Mouse (Mus musculus) ES-Bruce4 (cell line): ENCODE measurements around the gene Iqcf1. TPM values are rescaled to one million over a fixed set of nuclear protein-coding genes. Genes with fewer than 3 reads are reported as not detected.
A peak's percentile ranks its signal among the peaks of the same experiment; 100 is the strongest.

Source experiments
- H3K27ac ChIP-seq: 2 replicates; pipeline ENCODE4 v1.5.1; 2012; ENCODE audit warnings: low read length, inconsistent platforms; ENCODE audit not compliant: insufficient read depth
- H3K27me3 ChIP-seq: 2 replicates; pipeline ENCODE4 v1.6.1; 2012; ENCODE audit warnings: mild to moderate bottlenecking, low read length, inconsistent platforms; ENCODE audit not compliant: control insufficient read depth, poor library complexity, insufficient read depth, severe bottlenecking
- H3K36me3 ChIP-seq: 2 replicates; pipeline ENCODE4 v1.6.1; 2012; ENCODE audit warnings: inconsistent platforms, mild to moderate bottlenecking, low read length, moderate library complexity; ENCODE audit not compliant: control insufficient read depth, poor library complexity, insufficient read depth, severe bottlenecking
- H3K4me1 ChIP-seq: one replicate; pipeline ENCODE4 v1.8.1; 2011; ENCODE audit warnings: low read length; ENCODE audit not compliant: control insufficient read depth, insufficient read depth
- H3K4me3 ChIP-seq: 2 replicates; pipeline ENCODE4 v1.5.1; 2011; ENCODE audit warnings: low read depth, mild to moderate bottlenecking, low read length
- H3K9ac ChIP-seq: 2 replicates; pipeline ENCODE4 v1.6.1; 2012; ENCODE audit warnings: low read depth, mild to moderate bottlenecking, inconsistent platforms; ENCODE audit not compliant: poor library complexity, severe bottlenecking
- H3K9me3 ChIP-seq: replicated peaks from 2 replicates; pipeline ENCODE4 v1.6.1; 2012; ENCODE audit warnings: mild to moderate bottlenecking, low read length, inconsistent platforms; ENCODE audit not compliant: control insufficient read depth, poor library complexity, insufficient read depth, severe bottlenecking
- CTCF ChIP-seq: IDR thresholded peaks from one replicate; pipeline ENCODE4 v1.8.1; 2011; ENCODE audit warnings: low read depth, low read length
- EP300 ChIP-seq: IDR thresholded peaks from 2 replicates; pipeline ENCODE4 v1.6.1; 2011; ENCODE audit warnings: low read depth, low read length; ENCODE audit not compliant: insufficient read depth
- POLR2A ChIP-seq: IDR thresholded peaks from one replicate; pipeline ENCODE4 v1.8.1; 2011; ENCODE audit warnings: low read length; ENCODE audit not compliant: insufficient read depth
- polyA plus RNA-seq: library from polyadenylated mRNA; stranded (reverse); fragments of >200 nt; gene quantifications from 2 replicates; pipeline ENCODE4 v1.2.4, GENCODE M21; 2011; ENCODE audit warnings: low read depth; ENCODE audit not compliant: missing spikeins, insufficient read depth, insufficient read length

Gene Iqcf1
- polyA plus RNA-seq, 1 experiment: not detected

DNA sequence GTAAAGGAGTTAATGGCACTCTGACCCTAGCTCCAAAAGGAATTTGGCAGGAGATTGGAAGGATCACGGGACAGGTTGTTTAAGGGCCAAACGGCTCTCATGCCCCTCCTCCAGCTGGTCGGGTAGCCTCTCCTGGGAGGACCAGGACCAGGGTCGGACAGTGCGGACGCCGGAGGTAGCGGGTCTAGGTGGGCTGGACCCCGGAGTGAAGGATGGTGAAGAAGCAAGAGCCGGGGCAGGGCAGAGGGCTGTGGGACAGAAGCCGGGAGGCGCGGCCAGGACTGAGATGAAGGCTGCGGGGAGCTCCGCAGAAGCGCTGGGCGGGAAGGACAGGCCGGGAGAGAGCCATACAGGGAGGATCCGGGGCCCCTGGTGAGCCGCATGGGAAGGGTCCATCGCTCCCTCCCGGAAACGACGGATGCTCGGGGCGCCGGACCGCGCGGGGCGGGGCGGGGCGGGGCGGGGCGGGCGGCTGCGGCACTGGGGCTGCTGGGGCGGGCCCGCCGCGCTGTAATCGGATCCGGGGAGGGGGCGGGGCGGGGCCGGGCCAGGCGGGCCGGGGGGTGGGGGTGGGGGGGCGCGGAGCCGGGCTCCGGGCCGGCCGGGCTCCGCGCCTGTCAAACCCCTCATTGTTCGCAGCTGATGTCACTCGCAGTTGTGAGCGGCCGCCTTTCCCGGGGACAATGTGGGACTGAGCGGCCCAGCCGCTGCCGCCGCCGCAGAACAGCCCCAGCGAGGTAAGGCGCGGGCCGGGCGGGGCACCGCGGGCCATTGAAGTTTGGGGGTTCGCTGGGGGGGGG is 46.3 kb upstream of the Iqcf1 start, which contains the start of gene Pcbp4:
TSS of gene Pcbp4 (plus strand) at position 21 of the 800 bp plus-strand sequence.
- no peaks in the 10 kb centered on the region for H3K27me3 ChIP-seq
- H3K27ac ChIP-seq: peak within 1 kb of the TSS; percentile 90
- no peaks in the 10 kb centered on the region for H3K36me3 ChIP-seq
- peak within 1 kb of the TSS; percentile 65 for H3K4me3 ChIP-seq
- no peak for TF ChIP-seq CTCF
- no peak for TF ChIP-seq POLR2A
- TF ChIP-seq EP300: no peak
- no peaks in the 10 kb centered on the region for H3K9me3 ChIP-seq
- peaks cover 15% of the 10 kb centered on the region for H3K4me1 ChIP-seq
- peak within 1 kb of the TSS; percentile 82 for H3K9ac ChIP-seq

DNA sequence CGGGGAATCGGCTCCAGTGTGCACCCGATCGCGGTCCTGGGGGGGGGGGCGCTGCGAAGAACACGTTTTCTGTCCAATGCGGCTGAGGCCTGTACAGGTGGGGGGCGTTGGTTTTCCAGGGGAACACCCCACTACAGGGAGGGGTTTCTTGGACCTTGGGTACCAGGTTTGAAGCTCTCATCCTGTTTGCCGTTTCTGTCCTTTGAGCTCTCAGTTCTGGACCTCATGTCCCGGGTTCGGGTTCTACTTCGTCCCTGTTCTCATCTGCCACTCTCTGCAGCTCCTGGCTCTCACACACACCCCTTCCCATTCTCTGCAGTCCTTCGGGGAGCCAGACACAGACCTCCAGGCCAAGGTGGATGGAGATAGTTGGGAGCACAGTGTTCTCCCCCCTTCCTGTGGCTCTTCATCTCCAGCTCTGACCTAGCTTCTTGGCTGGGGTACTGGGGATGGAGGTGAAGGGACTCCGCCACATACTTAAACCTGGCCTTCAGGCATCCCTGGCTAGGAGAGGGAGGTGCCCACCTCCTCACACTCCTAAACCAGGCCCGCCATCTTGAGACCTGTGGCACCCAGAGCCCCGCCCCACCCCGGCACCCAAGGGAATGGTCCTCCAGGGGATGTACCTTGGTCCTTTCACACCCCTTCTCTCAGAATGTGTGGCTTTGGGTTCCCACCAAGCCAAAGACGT is 45.6 kb upstream of the Iqcf1 start:
- Histone ChIP-seq H3K27me3 (no peaks in the 10 kb centered on the region), H3K36me3 (no peaks in the 10 kb centered on the region), H3K9me3 (no peaks in the 10 kb centered on the region), H3K9ac (peak overlapping the region; percentile 82), H3K27ac (peak overlapping the region; percentile 90), H3K4me1 (peaks cover 15% of the 10 kb centered on the region), H3K4me3 (peak overlapping the region; percentile 65)
- TF ChIP-seq EP300 (no peak), CTCF (no peak), POLR2A (no peak)

- peak overlapping the region; percentile 90 for H3K27ac ChIP-seq
- TF ChIP-seq POLR2A: no peak
- TF ChIP-seq CTCF: no peak
- 0 out of 2 replicates have a peak, but pooled peaks have one; percentile 24 for TF ChIP-seq EP300
- H3K27me3 ChIP-seq: no peaks in the 10 kb centered on the region
- H3K4me1 ChIP-seq: peaks cover 16% of the 10 kb centered on the region
- H3K36me3 ChIP-seq: no peaks in the 10 kb centered on the region
- peak overlapping the region; percentile 82 for H3K9ac ChIP-seq
- H3K4me3 ChIP-seq: peak overlapping the region; percentile 65
- no peaks in the 10 kb centered on the region for H3K9me3 ChIP-seq
These were observed 44.7 kb upstream of the Iqcf1 start for GRCm38 (mm10) chr9:106454888-106455681.

- TF ChIP-seq CTCF (no peak), EP300 (0 out of 2 replicates have a peak, but pooled peaks have one; percentile 48)
- H3K9me3 ChIP-seq: no peaks in the 10 kb centered on the region
- H3K27me3 ChIP-seq: no peaks in the 10 kb centered on the region
- peak overlapping the region; percentile 82; the same call in 1 of the 2 replicates for H3K9ac ChIP-seq
- H3K4me3 ChIP-seq: no peak overlapping the region
- no peaks in the 10 kb centered on the region for H3K36me3 ChIP-seq
- peaks cover 14% of the 10 kb centered on the region for H3K4me1 ChIP-seq
- H3K27ac ChIP-seq: peak overlapping the region; percentile 90
These were observed 43.2 kb upstream of the Iqcf1 start for GRCm38 (mm10) chr9:106456325-106457162.

DNA sequence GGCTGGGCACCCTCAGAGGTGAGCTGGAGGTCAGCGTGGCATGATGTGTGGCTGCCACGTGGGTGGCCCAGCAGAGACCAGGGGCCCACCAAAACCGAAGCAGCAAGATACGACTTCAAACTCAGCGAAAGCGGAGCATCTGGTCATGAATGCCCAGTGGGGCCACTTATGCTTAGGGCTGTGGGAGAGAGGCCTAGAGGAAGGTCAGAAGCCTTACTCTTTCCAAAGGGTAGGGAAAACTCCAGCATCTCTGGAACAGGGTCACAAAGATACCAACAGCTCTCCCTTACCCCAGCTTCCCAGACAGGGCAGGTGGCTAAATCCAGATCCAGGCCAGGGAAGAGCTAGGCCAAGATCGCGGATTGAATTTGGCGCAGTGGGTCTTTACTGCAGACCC is 42.6 kb upstream of the Iqcf1 start:
- no peak overlapping the region for H3K4me3 ChIP-seq

More for the DNA sequence above, 42.6 kb upstream of the Iqcf1 start:
- Histone ChIP-seq H3K36me3 (no peaks in the 10 kb centered on the region), H3K27ac (no peak overlapping the region), H3K4me1 (peaks cover 14% of the 10 kb centered on the region), H3K27me3 (no peaks in the 10 kb centered on the region), H3K9ac (no peak overlapping the region), H3K9me3 (no peaks in the 10 kb centered on the region)
- TF ChIP-seq POLR2A (no peak), EP300 (no peak), CTCF (no peak)
